Mouse (Mus musculus): ENCODE data around the gene Nipal3. TPM values are rescaled to one million over a fixed set of nuclear protein-coding genes. Genes with fewer than 3 reads are reported as not detected.
A peak's percentile ranks its signal among the peaks of the same experiment; 100 is the strongest.

The Nipal3 gene
- polyA plus RNA-seq, 1 experiment from 2014 or later: 5.8 TPM

DNA sequence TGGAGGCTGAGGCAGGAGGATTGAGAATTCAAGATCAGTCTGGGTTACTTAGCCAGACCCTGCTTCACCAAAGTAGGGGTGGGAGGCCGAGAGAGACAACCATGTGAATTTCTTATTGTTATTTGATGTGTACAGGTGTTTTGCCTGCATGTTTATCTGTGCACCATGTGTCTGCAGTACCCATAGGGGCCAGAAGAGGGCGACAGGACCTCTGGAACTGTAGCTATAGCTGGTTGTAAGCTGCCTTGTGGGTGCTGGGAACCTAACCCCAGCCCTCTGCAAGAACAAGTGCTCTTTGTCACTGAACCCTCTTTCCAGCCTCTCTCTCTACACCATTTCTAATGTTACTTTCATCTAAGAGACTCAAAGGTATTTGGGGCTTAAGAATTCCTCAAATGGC lies 35.4 kb upstream of the Nipal3 start:
- Histone ChIP-seq H3K4me3 (ENCODE audit: low read length) (no peak overlapping the region), H3K36me3 (ENCODE audit: control insufficient read depth, insufficient read depth) (peaks cover 4% of the 10 kb centered on the region; the same call in 1 of the 2 replicates), H3K9ac (ENCODE audit: low read length) (no peak overlapping the region), H3K4me1 (ENCODE audit: control insufficient read depth, insufficient read depth, low read length) (0 out of 2 replicates have a peak, but pooled peaks cover 2% of the 10 kb centered on the region), H3K27ac (ENCODE audit: low read length) (no peak overlapping the region), H3K27me3 (ENCODE audit: control insufficient read depth, insufficient read depth, low read length) (no peaks in the 10 kb centered on the region), H3K4me2 (ENCODE audit: low read depth, low read length) (no peak overlapping the region), H3K9me3 (replicated peaks; ENCODE audit: control insufficient read depth, low read length) (peaks cover 8% of the 10 kb centered on the region)
- no peak for ATAC-seq (replicated peaks; ENCODE audit: extremely low read depth, insufficient read depth, low FRiP score)
- 58% methylated on average over 2 of the region's 2 CpGs for WGBS

DNA sequence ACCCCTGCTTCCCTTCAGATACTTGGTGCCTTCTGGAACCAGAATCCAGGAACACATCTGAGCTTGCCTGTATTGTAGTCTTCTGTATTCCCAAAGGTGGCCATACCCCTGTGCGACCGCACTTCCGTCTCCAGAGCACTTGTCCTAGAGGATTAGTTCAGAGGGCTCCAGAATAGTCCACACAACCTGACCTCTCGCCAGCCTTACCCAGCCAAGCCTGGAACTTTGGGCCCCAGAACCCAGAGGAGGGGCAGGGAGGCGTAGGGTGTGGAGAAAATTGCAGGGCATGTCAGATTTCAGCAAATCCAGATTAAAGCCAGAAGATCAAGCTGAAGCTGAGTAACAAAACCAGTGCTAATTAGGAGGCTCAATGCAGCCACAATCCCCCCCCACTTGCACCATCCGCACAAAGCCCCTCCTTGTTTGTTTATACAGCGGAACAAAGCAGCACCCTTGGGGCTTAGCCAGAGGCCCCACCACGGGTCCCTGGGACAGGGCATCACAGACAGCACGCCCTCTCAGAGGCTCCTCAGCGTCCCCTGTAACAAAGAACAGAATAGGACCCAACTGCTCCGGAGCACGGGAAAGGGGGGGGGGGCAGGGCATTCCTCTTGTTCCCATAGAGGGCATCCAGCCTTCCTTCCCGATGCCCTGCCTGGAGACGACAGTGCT lies 31.3 kb upstream of the Nipal3 start:
- no peak overlapping the region for H3K27ac ChIP-seq (ENCODE audit: low read length)
- no peak overlapping the region for H3K9ac ChIP-seq (ENCODE audit: low read length)
- 0 out of 2 replicates have a peak, but pooled peaks cover 2% of the 10 kb centered on the region for H3K4me1 ChIP-seq (ENCODE audit: control insufficient read depth, insufficient read depth, low read length)
- H3K27me3 ChIP-seq (ENCODE audit: control insufficient read depth, insufficient read depth, low read length): peaks cover 3% of the 10 kb centered on the region; the same call in 1 of the 2 replicates
- no peak overlapping the region for H3K4me3 ChIP-seq (ENCODE audit: low read length)
- peaks cover 8% of the 10 kb centered on the region for H3K9me3 ChIP-seq (replicated peaks; ENCODE audit: control insufficient read depth, low read length)
- H3K4me2 ChIP-seq (ENCODE audit: low read depth, low read length): no peak overlapping the region
- no peak for ATAC-seq (replicated peaks; ENCODE audit: extremely low read depth, insufficient read depth, low FRiP score)
- H3K36me3 ChIP-seq (ENCODE audit: control insufficient read depth, insufficient read depth): peaks cover 4% of the 10 kb centered on the region; the same call in 1 of the 2 replicates
- WGBS: 44% methylated on average over 14 of the region's 14 CpGs

DNA sequence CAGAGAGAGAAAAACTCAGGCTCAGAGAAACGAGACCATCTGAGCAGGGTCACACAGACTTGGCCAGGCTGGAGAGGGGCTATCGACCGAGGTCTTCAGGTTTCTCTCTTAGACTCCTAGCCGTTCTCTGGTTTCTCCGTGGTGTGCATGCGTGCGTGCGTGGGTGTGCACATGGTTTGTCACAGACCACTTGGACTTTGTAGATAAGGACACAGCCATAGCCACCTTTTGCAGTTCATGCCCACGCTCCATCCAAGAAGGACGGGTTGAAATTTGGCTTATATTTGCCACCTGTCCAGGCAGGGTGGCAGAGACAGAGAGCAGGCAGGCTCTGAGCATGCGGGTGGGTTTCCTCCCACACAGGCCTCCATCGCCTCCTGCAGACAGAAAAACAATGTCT lies 30.2 kb upstream of the Nipal3 start:
- H3K36me3 ChIP-seq (ENCODE audit: control insufficient read depth, insufficient read depth): no peaks in the 10 kb centered on the region
- H3K27ac ChIP-seq (ENCODE audit: low read length): no peak overlapping the region
- ATAC-seq (replicated peaks; ENCODE audit: extremely low read depth, insufficient read depth, low FRiP score): no peak
- 0 out of 2 replicates have a peak, but pooled peaks cover 2% of the 10 kb centered on the region for H3K4me1 ChIP-seq (ENCODE audit: control insufficient read depth, insufficient read depth, low read length)
- no peak overlapping the region for H3K9ac ChIP-seq (ENCODE audit: low read length)
- H3K27me3 ChIP-seq (ENCODE audit: control insufficient read depth, insufficient read depth, low read length): peaks cover 3% of the 10 kb centered on the region; the same call in 1 of the 2 replicates
- H3K4me2 ChIP-seq (ENCODE audit: low read depth, low read length): no peak overlapping the region
- peaks cover under 1% of the 10 kb centered on the region; the same call in 1 of the 2 replicates for H3K9me3 ChIP-seq (replicated peaks; ENCODE audit: control insufficient read depth, low read length)
- 60% methylated on average over 12 of the region's 12 CpGs for WGBS
- no peak overlapping the region for H3K4me3 ChIP-seq (ENCODE audit: low read length)

DNA sequence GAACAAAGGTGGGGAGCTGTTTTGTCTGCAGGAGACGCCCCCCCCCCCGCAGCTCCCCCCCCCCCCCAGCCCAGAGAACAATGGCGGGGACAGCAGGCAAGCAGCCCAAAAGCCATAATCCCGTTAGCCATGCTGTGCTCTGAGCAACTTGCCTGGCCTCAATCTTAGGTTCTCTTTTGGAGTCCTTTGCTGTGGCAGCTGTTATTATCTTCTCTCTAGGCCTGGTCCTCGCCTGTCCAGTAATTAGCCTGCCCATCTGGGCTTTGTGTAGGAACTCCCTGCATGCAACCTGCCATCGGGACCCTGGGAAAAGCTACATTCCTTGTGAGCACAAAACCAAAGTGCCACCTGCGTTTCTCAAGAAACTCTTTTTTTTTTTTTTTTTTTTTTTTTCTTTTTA lies 29.1 kb upstream of the Nipal3 start:
- Histone ChIP-seq H3K9ac (ENCODE audit: low read length) (no peak overlapping the region), H3K27me3 (ENCODE audit: control insufficient read depth, insufficient read depth, low read length) (peaks cover 3% of the 10 kb centered on the region; the same call in 1 of the 2 replicates), H3K4me1 (ENCODE audit: control insufficient read depth, insufficient read depth, low read length) (0 out of 2 replicates have a peak, but pooled peaks cover 2% of the 10 kb centered on the region), H3K36me3 (ENCODE audit: control insufficient read depth, insufficient read depth) (no peaks in the 10 kb centered on the region), H3K27ac (ENCODE audit: low read length) (no peak overlapping the region), H3K4me2 (ENCODE audit: low read depth, low read length) (no peak overlapping the region), H3K4me3 (ENCODE audit: low read length) (no peak overlapping the region), H3K9me3 (replicated peaks; ENCODE audit: control insufficient read depth, low read length) (no peaks in the 10 kb centered on the region)
- WGBS: 25% methylated on average over 7 of the region's 7 CpGs
- no peak for ATAC-seq (replicated peaks; ENCODE audit: extremely low read depth, insufficient read depth, low FRiP score)

DNA sequence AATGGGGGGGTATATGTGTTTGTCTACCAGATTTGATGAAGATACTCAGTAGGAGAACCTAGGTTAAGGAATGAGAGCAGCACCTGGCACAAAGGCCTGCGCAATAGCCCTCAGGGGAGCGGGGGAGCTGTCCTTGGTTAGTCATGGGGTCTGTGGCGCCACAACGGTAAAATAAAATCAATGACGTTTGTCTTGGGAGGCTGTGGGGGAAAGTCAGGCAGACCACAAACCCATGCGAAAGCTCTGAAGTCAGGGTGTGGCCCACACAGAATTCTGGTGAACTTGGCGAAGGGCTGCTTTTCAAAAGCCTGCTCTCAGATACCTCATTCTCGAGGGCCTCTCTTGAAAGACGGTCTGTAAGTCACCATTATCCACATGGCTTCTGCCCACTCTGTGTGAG lies 25.6 kb upstream of the Nipal3 start:
- Histone ChIP-seq H3K36me3 (ENCODE audit: control insufficient read depth, insufficient read depth) (no peaks in the 10 kb centered on the region), H3K4me2 (ENCODE audit: low read depth, low read length) (no peak overlapping the region), H3K4me1 (ENCODE audit: control insufficient read depth, insufficient read depth, low read length) (no peaks in the 10 kb centered on the region), H3K9ac (ENCODE audit: low read length) (no peak overlapping the region), H3K27me3 (ENCODE audit: control insufficient read depth, insufficient read depth, low read length) (peaks cover 3% of the 10 kb centered on the region; the same call in 1 of the 2 replicates), H3K9me3 (replicated peaks; ENCODE audit: control insufficient read depth, low read length) (0 out of 2 replicates have a peak, but pooled peaks cover 3% of the 10 kb centered on the region), H3K4me3 (ENCODE audit: low read length) (no peak overlapping the region), H3K27ac (ENCODE audit: low read length) (no peak overlapping the region)
- WGBS: 71% methylated on average over 9 of the region's 9 CpGs
- ATAC-seq (replicated peaks; ENCODE audit: extremely low read depth, insufficient read depth, low FRiP score): no peak

DNA sequence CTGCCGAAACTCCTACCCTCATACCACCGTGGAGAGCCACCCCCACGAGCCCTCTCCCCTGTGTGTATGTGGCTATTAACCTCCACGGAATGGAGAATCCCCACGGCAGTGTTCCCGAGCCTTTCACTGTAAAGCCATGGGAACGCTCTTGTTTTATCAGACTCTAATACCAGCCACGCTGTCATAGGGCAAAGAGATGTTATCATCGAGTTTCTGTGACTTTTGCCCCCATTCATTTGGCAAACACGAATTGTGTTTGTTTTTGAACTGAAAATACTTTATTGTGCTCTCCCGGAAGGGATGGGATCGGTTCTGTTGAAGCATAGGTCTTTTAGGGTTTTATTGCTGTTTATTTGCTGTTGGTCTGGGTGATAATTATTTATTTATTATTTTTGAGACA lies 23.3 kb upstream of the Nipal3 start:
- Histone ChIP-seq H3K36me3 (ENCODE audit: control insufficient read depth, insufficient read depth) (no peaks in the 10 kb centered on the region), H3K9ac (ENCODE audit: low read length) (no peak overlapping the region), H3K9me3 (replicated peaks; ENCODE audit: control insufficient read depth, low read length) (0 out of 2 replicates have a peak, but pooled peaks cover 3% of the 10 kb centered on the region), H3K27ac (ENCODE audit: low read length) (no peak overlapping the region), H3K4me2 (ENCODE audit: low read depth, low read length) (no peak overlapping the region), H3K4me3 (ENCODE audit: low read length) (no peak overlapping the region), H3K27me3 (ENCODE audit: control insufficient read depth, insufficient read depth, low read length) (peaks cover 3% of the 10 kb centered on the region; the same call in 1 of the 2 replicates), H3K4me1 (ENCODE audit: control insufficient read depth, insufficient read depth, low read length) (no peaks in the 10 kb centered on the region)
- no peak for ATAC-seq (replicated peaks; ENCODE audit: extremely low read depth, insufficient read depth, low FRiP score)
- WGBS: 76% methylated on average over 12 of the region's 12 CpGs

DNA sequence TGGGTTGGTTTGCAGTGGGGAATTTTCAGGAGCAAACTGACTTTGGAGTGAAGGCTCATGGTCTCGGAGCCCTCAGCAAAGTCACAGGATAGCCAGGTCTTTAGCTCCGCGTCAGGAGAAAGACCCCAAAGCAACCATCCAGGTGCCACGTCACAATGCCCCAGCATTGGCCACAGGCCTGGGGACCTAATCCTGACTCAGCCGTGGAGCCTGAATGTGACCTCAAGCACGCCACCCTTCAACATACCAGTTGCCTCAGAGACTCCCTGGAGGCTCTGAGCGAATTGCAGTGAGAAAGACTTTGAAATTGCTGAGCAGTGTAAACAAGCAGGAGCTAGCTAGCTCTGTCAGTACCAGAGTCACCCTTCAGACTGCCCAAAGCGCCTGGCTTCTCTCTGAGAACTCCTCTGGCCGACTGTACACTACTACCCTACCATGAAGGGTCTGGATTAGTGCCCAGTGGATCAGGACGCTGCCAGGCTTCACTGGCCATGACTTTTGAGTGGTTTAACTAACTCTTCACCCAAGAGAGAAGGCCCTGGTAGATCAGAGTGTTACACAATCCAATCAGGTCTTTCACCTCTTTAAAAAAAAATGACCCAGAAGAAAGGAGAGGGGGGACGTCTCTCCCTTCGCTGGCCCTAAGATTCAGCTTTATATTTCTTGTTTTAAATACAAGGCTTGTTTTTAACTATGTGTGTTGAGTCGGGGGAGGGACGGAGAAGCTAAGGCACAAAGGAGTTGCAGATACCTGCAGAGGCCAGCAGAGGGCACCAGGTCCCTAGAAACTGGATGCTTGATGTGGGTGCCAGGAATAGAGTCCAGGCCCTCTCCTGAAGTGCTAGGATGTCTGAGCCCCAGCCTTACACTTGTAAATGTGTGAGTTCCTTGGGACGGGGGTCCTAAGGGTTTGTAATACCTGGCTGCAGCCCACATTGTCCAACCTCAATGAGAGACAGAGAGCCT lies 21.8 kb upstream of the Nipal3 start:
- Histone ChIP-seq H3K4me1 (ENCODE audit: control insufficient read depth, insufficient read depth, low read length) (no peaks in the 10 kb centered on the region), H3K4me2 (ENCODE audit: low read depth, low read length) (no peak overlapping the region), H3K27ac (ENCODE audit: low read length) (no peak overlapping the region), H3K9me3 (replicated peaks; ENCODE audit: control insufficient read depth, low read length) (0 out of 2 replicates have a peak, but pooled peaks cover 3% of the 10 kb centered on the region), H3K4me3 (ENCODE audit: low read length) (no peak overlapping the region), H3K9ac (ENCODE audit: low read length) (0 out of 2 replicates have a peak overlapping the region, but pooled peaks have one; percentile 22), H3K36me3 (ENCODE audit: control insufficient read depth, insufficient read depth) (no peaks in the 10 kb centered on the region), H3K27me3 (ENCODE audit: control insufficient read depth, insufficient read depth, low read length) (no peaks in the 10 kb centered on the region)
- no peak for ATAC-seq (replicated peaks; ENCODE audit: extremely low read depth, insufficient read depth, low FRiP score)
- WGBS: 50% methylated on average over 15 of the region's 15 CpGs

DNA sequence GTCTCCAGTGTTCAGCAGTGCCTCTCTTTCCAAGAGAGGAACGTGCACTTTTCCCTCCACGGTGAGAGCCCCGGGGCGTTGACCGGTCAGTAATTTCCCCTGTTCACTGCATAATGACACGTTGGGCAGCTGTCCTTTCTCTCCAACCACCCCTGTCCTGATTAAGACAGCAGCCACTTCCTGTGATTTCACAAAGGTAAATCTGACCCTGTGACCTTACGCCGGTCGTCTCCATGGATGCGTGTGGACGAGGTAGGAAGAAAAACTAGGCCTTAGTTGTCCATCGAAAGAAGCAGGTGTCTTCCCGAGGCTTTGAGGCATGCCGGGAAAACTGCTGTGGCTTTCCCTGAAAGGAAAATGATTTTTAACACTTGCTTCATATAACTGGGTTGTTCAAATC lies 20.1 kb upstream of the Nipal3 start:
- WGBS: 67% methylated on average over 14 of the region's 14 CpGs
- ATAC-seq (replicated peaks; ENCODE audit: extremely low read depth, insufficient read depth, low FRiP score): no peak

More for the DNA sequence above, 20.1 kb upstream of the Nipal3 start:
- H3K9ac ChIP-seq (ENCODE audit: low read length): no peak overlapping the region
- H3K9me3 ChIP-seq (replicated peaks; ENCODE audit: control insufficient read depth, low read length): 0 out of 2 replicates have a peak, but pooled peaks cover 3% of the 10 kb centered on the region
- no peak overlapping the region for H3K4me3 ChIP-seq (ENCODE audit: low read length)
- H3K27me3 ChIP-seq (ENCODE audit: control insufficient read depth, insufficient read depth, low read length): no peaks in the 10 kb centered on the region; the same call in 1 of the 2 replicates
- no peaks in the 10 kb centered on the region for H3K36me3 ChIP-seq (ENCODE audit: control insufficient read depth, insufficient read depth)
- H3K4me2 ChIP-seq (ENCODE audit: low read depth, low read length): no peak overlapping the region
- H3K27ac ChIP-seq (ENCODE audit: low read length): no peak overlapping the region
- H3K4me1 ChIP-seq (ENCODE audit: control insufficient read depth, insufficient read depth, low read length): no peaks in the 10 kb centered on the region

Data from heart, embryonic 16.5 days (tissue).